Mouse (Mus musculus) forebrain, embryonic 16.5 days (tissue): Measurements from ENCODE around the gene Ifna2. TPM values are rescaled to one million over a fixed set of nuclear protein-coding genes. Genes with fewer than 3 reads are reported as not detected.

Experiments used
- polyA plus RNA-seq: library from polyadenylated mRNA; unstranded; fragments of >200 nt; fragmentation: Nextera tagmentation; extraction: Ambion mirVana; gene quantifications from 2 replicates; pipeline ENCODE4 v1.2.1, GENCODE M21; 2015

Gene Ifna2
- polyA plus RNA-seq, 1 experiment from 2014 or later, result not detected

Other genes starting within 250 kb of the Ifna2 start
- gene Hacd4, start 245.0 kb downstream of the Ifna2 start, polyA plus RNA-seq, result 2.8 and 3.9 TPM in 2 replicates
- not detected in 2 replicates for gene Ifnb1, start 161.1 kb downstream of the Ifna2 start, polyA plus RNA-seq
- not detected in 2 replicates for gene Ifna15, start 125.7 kb downstream of the Ifna2 start, polyA plus RNA-seq
- gene Ifna14, start 112.1 kb downstream of the Ifna2 start, polyA plus RNA-seq, result not detected in 2 replicates
- gene Ifna9, start 91.5 kb downstream of the Ifna2 start, polyA plus RNA-seq, result not detected in 2 replicates
- not detected in 2 replicates for gene Ifna12, start 80.5 kb downstream of the Ifna2 start, polyA plus RNA-seq
- gene C87499, start 49.5 kb downstream of the Ifna2 start, polyA plus RNA-seq, result not detected in 2 replicates
- gene Ifna13, start 39.5 kb downstream of the Ifna2 start, polyA plus RNA-seq, result not detected in 2 replicates
- gene Ifna16, start 7.0 kb downstream of the Ifna2 start, polyA plus RNA-seq, result not detected in 2 replicates
- gene Ifnab, start 7.4 kb upstream of the Ifna2 start, polyA plus RNA-seq, result not detected in 2 replicates
- 1.2 and 1.4 TPM in 2 replicates for gene Gm26566, start 37.9 kb upstream of the Ifna2 start, polyA plus RNA-seq
- gene Klhl9, start 38.6 kb upstream of the Ifna2 start, polyA plus RNA-seq, result 122 and 135 TPM in 2 replicates
- not detected in 2 replicates for gene Gm13271, start 71.0 kb upstream of the Ifna2 start, polyA plus RNA-seq
- 0.16 TPM in 1 of 2 replicates, not detected in the other for gene Gm13283, start 76.2 kb upstream of the Ifna2 start, polyA plus RNA-seq
- gene Gm13290, start 89.9 kb upstream of the Ifna2 start, polyA plus RNA-seq, result 0.46 TPM in 1 of 2 replicates, not detected in the other
- gene Gm13289, start 93.0 kb upstream of the Ifna2 start, polyA plus RNA-seq, result not detected in 2 replicates
- gene Gm13272, start 95.9 kb upstream of the Ifna2 start, polyA plus RNA-seq, result not detected in 2 replicates
- not detected in 2 replicates for gene Ifnz, start 98.2 kb upstream of the Ifna2 start, polyA plus RNA-seq
- gene Gm13276, start 101.8 kb upstream of the Ifna2 start, polyA plus RNA-seq, result not detected in 2 replicates
- gene Gm13277, start 104.7 kb upstream of the Ifna2 start, polyA plus RNA-seq, result not detected in 2 replicates
- not detected in 2 replicates for gene Gm13278, start 107.6 kb upstream of the Ifna2 start, polyA plus RNA-seq
- gene Gm13275, start 110.6 kb upstream of the Ifna2 start, polyA plus RNA-seq, result not detected in 2 replicates
- not detected in 2 replicates for gene Gm13279, start 113.5 kb upstream of the Ifna2 start, polyA plus RNA-seq
- gene Gm13285, start 115.8 kb upstream of the Ifna2 start, polyA plus RNA-seq, result not detected in 2 replicates
- not detected in 2 replicates for gene Gm13287, start 119.3 kb upstream of the Ifna2 start, polyA plus RNA-seq
- not detected in 2 replicates for gene Gm13288, start 121.6 kb upstream of the Ifna2 start, polyA plus RNA-seq
- gene Ifna7, start 132.3 kb upstream of the Ifna2 start, polyA plus RNA-seq, result not detected in 2 replicates
- not detected in 2 replicates for gene Ifna11, start 136.0 kb upstream of the Ifna2 start, polyA plus RNA-seq
- gene Ifna6, start 143.5 kb upstream of the Ifna2 start, polyA plus RNA-seq, result not detected in 2 replicates
- not detected in 2 replicates for gene Ifna5, start 151.6 kb upstream of the Ifna2 start, polyA plus RNA-seq
- gene Ifna4, start 157.9 kb upstream of the Ifna2 start, polyA plus RNA-seq, result not detected in 2 replicates
- not detected in 2 replicates for gene Ifna1, start 166.2 kb upstream of the Ifna2 start, polyA plus RNA-seq
- not detected in 2 replicates for gene Ifne, start 196.3 kb upstream of the Ifna2 start, polyA plus RNA-seq